Mouse (Mus musculus): ENCODE data around the gene Acss2.
A peak's percentile ranks its signal among the peaks of the same experiment; 100 is the strongest.
"Not testable (repeated sequence)": the region's sequence is repeated elsewhere in the genome, so short reads cannot be mapped to it uniquely, and the experiment has no call there.

The Acss2 gene

GRCm38 (mm10) chr2:155537761-155538462, 20.2 kb downstream of the Acss2 start:
- DNase-seq (ENCODE audit: extremely low spot score, low read depth, low spot score): no peak

GRCm38 (mm10) chr2:155538463-155539057, 20.8 kb downstream of the Acss2 start:
- DNase-seq (ENCODE audit: extremely low spot score, low read depth, low spot score): not testable (repeated sequence)

GRCm38 (mm10) chr2:155539696-155540095, 21.9 kb downstream of the Acss2 start:
- no peak for DNase-seq (ENCODE audit: extremely low spot score, low read depth, low spot score)

- DNase-seq (ENCODE audit: extremely low spot score, low read depth, low spot score): no peak
Measured at GRCm38 (mm10) chr2:155540822-155541458, 23.2 kb downstream of the Acss2 start.

GRCm38 (mm10) chr2:155546955-155547354, 29.2 kb downstream of the Acss2 start:
- no peak for DNase-seq (ENCODE audit: extremely low spot score, low read depth, low spot score)

GRCm38 (mm10) chr2:155552336-155552735, 34.6 kb downstream of the Acss2 start:
- no peak for DNase-seq (ENCODE audit: extremely low spot score, low read depth, low spot score)

GRCm38 (mm10) chr2:155552949-155553354, 35.2 kb downstream of the Acss2 start:
- DNase-seq (ENCODE audit: extremely low spot score, low read depth, low spot score): no peak

- DNase-seq (ENCODE audit: extremely low spot score, low read depth, low spot score): no peak
Measured at GRCm38 (mm10) chr2:155554426-155554985, 36.8 kb downstream of the Acss2 start.

- no peak for DNase-seq (ENCODE audit: extremely low spot score, low read depth, low spot score)
Measured at GRCm38 (mm10) chr2:155562209-155562608, 44.5 kb downstream of the Acss2 start.

GRCm38 (mm10) chr2:155562934-155563333, 45.2 kb downstream of the Acss2 start:
- no peak for DNase-seq (ENCODE audit: extremely low spot score, low read depth, low spot score)

GRCm38 (mm10) chr2:155567751-155568150, 50.0 kb downstream of the Acss2 start:
- no peak for DNase-seq (ENCODE audit: extremely low spot score, low read depth, low spot score)

- DNase-seq (ENCODE audit: extremely low spot score, low read depth, low spot score): no peak
Measured at GRCm38 (mm10) chr2:155569223-155569807, 51.6 kb downstream of the Acss2 start.

- DNase-seq (ENCODE audit: extremely low spot score, low read depth, low spot score): no peak
Measured at GRCm38 (mm10) chr2:155573001-155573400, 55.3 kb downstream of the Acss2 start.

- DNase-seq (ENCODE audit: extremely low spot score, low read depth, low spot score): no peak
Measured at GRCm38 (mm10) chr2:155573996-155574395, 56.2 kb downstream of the Acss2 start.

GRCm38 (mm10) chr2:155574700-155575099, 57.0 kb downstream of the Acss2 start:
- no peak for DNase-seq (ENCODE audit: extremely low spot score, low read depth, low spot score)

GRCm38 (mm10) chr2:155576656-155577055, 58.9 kb downstream of the Acss2 start:
- DNase-seq (ENCODE audit: extremely low spot score, low read depth, low spot score): no peak

- DNase-seq (ENCODE audit: extremely low spot score, low read depth, low spot score): no peak
Measured at GRCm38 (mm10) chr2:155580331-155580730, 62.6 kb downstream of the Acss2 start.

- no peak for DNase-seq (ENCODE audit: extremely low spot score, low read depth, low spot score)
Measured at GRCm38 (mm10) chr2:155582384-155582995, 64.7 kb downstream of the Acss2 start.

GRCm38 (mm10) chr2:155582996-155583395, 65.2 kb downstream of the Acss2 start:
- DNase-seq (ENCODE audit: extremely low spot score, low read depth, low spot score): no peak

- peak; percentile 47 for DNase-seq (ENCODE audit: extremely low spot score, low read depth, low spot score)
Measured at GRCm38 (mm10) chr2:155583927-155584530, 66.3 kb downstream of the Acss2 start.

GRCm38 (mm10) chr2:155585082-155585481, 67.3 kb downstream of the Acss2 start:
- no peak for DNase-seq (ENCODE audit: extremely low spot score, low read depth, low spot score)
